Mouse (Mus musculus) heart, postnatal 36 days (tissue): ENCODE measurements around the gene Exd2. TPM values are rescaled to one million over a fixed set of nuclear protein-coding genes. Genes with fewer than 3 reads are reported as not detected.

ENCODE experiments used
- DNase-seq, 2 experiments: peaks; one replicate each; pipeline ENCODE4 v3.0.0; 2021 to 2022
- intact Hi-C: fragments of 180-260 bp; cut with DNase I; formaldehyde crosslinking; loops from one replicate; pipeline ENCODE4 v1.15.1; 2025
- total RNA-seq, 2 experiments: library from RNA; stranded (reverse); gene quantifications; 2 replicates each; pipeline ENCODE4 v1.2.3; 2021

Exd2 gene
- total RNA-seq, 2 experiments from 2014 or later, result 12.8 to 14.4 TPM

DNA sequence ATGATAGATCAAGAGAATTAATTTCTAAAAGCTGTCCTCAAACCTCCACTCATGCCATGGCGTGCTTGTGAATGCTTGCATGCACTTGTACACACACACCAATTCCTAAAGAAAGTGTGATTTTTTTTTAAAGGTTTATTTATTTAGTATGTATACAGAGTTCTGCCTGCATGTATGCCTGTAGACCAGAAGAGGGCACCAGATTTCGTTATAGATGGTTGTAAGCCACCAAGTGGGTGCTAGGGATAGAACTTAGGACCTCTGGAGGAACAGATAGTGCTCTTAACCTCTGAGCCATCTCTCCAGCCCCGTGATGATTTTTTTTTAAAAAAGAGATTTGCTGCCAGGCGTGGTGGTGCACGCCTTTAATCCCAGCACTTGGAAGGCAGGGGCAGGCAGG, 30.4 kb downstream of the Exd2 start:
- no peak for DNase-seq
- intact Hi-C loops, result no loop called here

DNA sequence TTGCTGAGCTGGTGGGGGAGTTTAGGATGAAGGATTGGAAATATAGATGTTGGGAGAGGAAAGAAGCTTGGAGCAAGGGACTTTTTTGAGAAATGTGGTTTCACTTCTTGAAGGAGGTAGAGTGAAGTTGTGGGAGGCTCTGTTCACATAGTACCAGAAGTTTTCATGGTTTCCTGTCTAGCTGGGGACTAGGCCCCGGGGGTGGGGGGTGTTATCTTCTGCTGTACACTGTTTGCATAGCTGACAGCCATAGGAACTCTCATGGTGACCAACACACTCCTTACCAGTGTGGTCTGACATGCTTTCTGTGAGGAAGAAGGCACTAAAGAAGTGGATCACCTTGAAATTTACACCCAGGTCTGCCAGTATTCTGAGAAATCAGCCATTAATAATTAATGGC, 32.8 kb downstream of the Exd2 start:
- DNase-seq, result no peak
- intact Hi-C loops, result loop anchor here (5.0 kb wide), 2 partner anchors 82 to 227 kb away; no protein-coding TSS in a partner anchor

DNA sequence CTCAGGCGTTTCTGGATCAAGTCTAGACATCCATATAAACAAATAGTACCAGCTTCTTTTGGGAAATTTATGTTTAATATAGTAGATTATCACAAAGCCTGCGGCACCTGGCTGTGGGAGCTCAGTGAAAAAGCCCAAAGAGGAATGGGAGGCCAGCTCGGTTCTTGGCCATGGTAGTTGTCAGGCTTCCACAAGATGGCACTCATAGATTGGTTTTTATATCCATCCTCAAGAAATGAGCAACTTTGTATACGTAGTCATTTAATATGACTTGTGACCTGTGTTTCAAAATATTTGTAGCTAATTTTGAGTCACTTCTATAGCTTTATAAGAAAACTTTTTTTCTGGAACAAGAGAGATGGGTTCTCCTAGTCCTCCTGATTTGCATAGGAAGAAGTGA, 35.5 kb downstream of the Exd2 start:
- no peak for DNase-seq
- intact Hi-C loops, result loop anchor here (2.0 to 5.0 kb wide), 3 partner anchors 79 to 224 kb away; no protein-coding TSS in a partner anchor

DNA sequence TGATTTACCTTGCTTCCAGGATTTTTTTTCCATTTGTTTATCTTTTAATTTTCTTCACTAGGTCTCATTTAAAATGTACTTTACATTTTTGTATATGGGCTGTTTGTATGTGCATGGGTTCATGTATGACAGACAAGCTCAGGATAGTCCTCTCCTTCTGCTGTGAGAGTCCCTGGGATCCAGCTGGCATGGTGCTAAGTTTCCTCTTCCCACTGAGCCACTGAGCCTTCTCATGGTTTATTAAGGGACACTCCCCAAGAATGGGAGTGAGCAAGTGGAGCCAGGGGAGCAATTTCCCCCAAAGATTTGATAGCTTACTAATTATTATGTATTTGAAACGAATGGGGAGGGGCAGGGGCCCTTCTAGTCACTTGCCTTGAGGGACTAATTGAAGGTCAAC, 37.6 kb downstream of the Exd2 start:
- intact Hi-C loops, result no loop called here
- no peak for DNase-seq

DNA sequence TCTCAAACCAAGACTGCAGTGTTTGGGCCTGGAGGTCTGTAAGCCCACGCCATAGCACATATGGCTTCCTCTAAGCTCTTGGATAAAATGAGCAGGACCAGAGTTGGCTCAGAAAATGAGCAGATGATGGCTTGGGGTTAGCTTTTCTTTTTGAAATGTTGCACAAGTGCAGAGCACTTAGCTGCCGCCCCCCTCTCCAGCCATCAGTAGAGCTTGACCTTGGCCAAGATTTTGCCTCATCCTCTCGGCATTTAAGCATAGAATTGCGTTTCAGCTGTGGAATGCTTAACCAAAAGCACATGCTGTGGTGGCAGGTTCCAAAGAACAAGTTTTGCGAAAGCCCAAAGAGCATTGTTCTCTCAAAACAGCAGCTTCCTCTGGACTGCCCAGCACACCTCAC, 41.8 kb downstream of the Exd2 start:
- peak; percentile 16 to 23 for DNase-seq
- intact Hi-C loops, result no loop called here

DNA sequence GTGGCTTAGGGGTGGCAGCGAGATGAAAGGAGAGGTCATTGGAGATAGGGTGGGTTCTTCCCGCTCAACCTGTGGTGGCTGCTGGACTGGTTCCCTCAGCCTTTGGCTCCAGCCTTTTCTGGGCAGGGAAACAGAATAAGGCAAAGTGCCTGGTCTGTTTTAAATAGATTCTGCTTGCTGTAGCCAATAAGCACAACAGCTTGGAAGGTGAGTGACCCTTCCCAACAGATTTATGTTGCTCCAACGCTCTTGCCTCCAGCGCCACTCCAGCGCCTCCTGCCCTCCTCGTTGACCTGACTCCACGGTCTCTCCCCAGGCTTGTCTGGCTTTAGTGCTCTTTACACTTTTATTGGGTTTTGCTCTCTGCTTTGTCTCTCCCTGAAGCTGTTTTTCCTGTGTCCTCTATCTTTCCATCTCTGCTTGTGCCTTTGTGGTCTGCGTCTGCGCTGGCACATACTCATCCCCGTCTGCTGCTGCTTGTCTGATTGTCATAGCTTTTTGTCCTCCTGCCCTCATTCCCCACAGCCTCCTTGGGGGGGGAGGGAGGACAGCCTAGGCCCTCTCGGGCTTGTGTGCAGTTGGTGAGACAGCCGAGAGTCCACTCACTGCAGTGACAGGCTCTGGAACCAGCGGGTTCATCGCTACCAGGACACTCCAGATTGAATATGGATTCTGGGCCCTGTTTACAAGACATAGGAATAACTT, 44.3 kb downstream of the Exd2 start:
- intact Hi-C loops, result no loop called here

DNA sequence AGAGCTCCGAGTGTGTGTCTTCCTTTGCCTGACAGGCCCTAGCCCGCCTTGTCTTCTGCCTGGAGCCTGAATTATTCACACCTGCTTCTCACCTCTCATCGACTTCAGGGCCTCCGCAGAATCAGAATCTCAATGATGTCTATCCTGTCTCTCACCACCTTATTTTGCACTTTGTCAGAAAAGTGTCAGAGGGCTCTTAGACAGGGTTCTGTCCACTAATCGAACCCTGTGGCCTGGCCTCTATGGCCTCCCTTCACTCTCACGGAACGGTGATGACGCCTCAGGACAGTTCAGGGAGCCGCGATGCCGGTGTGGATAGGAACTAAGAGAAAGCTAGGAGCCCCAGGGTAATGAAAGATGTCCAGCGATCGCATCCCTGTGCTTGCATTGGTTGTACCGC, 55.1 kb downstream of the Exd2 start, which contains the start of gene Galnt16:
Galnt16 (plus strand) TSS at position 301 of the 400 bp plus-strand sequence.
- intact Hi-C loops, result loop anchor here (2.0 kb wide), 1 partner anchor 59 kb away; no protein-coding TSS in a partner anchor

More for the DNA sequence above, 44.3 kb downstream of the Exd2 start:
- peak; percentile 37 to 42 for DNase-seq

DNA sequence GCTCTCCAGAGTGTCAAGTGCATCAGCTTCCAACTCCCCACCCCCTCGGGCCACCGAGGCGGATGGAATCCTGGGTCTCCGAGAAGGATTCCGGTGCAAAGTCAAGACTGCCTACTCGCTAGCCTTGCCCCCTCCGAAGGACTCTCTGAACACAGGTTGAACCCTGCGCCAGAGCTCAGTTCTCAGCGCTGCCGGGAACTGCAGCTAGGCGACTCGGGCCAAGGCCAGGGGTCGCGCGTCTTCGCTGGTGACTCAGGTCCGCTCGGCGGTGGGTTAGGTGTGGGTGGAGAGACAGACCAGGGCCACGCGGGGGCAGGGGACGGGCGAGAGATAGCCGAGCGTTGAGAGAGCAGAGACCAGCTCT, 55.5 kb downstream of the Exd2 start:
- no peak for DNase-seq
- intact Hi-C loops, result loop anchor here (2.0 kb wide), 1 partner anchor 58 kb away; no protein-coding TSS in a partner anchor

More for the DNA sequence above, 55.1 kb downstream of the Exd2 start, which contains the start of gene Galnt16:
- no peak for DNase-seq

DNA sequence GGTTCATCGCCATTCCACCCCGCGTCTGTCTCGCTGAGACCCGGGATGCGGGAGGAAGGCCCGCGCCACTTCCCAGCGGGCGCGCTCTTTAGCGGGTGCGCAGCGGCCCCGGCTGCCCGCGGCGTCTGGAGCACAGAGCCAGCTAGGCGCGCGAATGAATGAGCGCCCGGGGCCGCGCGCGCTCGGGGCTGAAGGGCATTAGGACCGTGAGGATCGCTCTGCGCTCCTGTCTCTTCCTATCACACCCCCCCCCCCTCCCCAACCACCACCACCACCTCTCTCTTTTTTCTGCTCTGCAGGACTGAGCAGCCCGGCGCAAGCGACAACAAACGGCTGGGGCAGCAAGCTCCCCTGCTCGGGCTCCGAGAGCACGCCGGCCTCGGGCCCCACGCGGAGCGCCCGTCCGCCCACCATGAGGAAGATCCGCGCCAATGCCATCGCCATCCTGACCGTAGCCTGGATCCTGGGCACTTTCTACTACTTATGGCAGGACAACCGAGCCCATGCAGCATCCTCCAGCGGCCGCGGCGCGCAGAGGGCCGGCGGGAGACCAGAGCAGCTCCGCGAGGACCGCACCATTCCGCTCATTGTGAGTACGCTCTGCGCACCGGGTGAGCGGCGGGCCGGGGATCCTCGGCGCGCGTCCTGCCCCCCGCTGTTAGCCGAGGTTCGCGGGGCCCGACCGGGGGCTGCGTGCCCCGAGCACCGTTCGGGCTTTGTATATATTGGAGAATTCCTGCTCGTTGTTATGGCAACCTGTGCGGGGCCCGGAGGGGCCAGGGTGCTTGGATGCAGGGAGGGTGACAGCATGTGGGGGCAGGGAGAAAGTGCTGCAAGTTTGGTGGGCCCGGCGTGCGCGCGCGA, 56.1 kb downstream of the Exd2 start:
- intact Hi-C loops, result loop anchor here (2.0 kb wide), 1 partner anchor 58 kb away; no protein-coding TSS in a partner anchor

DNA sequence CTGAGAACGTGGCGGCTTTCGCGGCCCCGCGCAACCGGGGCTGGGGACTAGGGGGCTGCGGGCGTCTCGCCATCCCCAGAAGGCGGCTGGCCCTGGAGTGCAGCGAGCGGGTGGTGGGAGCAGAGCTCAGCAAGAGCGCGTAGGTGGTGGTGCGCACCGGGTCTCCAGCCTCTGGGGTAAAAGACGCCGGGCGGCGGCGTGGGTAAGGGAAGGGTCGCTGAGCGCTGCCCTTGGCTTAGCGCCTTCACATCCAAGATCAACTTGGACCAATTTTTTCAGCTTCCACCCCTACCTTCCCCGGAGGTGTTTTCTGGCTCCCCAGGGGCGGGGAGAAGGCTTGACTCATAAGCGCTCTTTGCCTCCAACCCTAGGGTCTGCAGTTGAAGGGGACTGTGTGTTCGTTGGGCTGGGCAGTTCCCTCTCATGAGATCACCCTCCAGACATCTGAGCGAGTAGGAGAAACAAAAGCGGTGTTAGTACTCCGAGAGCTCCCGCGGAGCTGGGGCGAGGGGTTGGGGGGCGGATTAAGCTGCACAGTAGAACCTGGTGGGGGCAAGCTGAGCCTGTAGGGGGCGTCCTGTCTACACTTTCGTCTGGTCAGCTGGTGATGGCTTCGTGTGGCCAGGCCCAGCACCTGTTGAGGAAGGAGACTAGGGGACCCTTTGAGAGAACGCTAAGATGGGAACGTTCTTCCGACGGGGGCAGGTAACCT, 56.9 kb downstream of the Exd2 start:
- intact Hi-C loops, result loop anchor here (2.0 kb wide), 1 partner anchor 57 kb away; no protein-coding TSS in a partner anchor
- DNase-seq, result peak; percentile 28 to 41

More for the DNA sequence above, 56.1 kb downstream of the Exd2 start:
- no peak for DNase-seq

DNA sequence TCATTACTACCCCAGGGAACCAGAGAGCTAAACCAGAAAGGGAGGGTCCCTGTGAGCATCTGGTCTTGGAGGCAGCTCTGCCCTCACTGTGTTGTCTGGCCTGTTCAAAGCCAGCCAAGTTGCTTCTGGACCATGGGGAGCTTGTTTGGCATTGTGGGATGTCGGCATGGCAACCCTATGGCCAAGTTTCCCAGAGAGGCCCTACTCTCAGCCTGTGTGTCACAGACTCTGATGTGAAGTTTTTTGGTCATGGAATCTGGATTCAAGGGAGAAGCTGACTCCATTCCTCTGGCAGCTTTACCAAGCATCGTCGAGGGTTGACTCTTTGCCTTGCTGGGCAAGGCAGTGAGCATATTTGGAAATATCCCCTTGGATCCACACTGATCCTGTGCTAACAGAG, 59.1 kb downstream of the Exd2 start:
- peak; percentile 33 to 52 for DNase-seq
- intact Hi-C loops, result no loop called here

DNA sequence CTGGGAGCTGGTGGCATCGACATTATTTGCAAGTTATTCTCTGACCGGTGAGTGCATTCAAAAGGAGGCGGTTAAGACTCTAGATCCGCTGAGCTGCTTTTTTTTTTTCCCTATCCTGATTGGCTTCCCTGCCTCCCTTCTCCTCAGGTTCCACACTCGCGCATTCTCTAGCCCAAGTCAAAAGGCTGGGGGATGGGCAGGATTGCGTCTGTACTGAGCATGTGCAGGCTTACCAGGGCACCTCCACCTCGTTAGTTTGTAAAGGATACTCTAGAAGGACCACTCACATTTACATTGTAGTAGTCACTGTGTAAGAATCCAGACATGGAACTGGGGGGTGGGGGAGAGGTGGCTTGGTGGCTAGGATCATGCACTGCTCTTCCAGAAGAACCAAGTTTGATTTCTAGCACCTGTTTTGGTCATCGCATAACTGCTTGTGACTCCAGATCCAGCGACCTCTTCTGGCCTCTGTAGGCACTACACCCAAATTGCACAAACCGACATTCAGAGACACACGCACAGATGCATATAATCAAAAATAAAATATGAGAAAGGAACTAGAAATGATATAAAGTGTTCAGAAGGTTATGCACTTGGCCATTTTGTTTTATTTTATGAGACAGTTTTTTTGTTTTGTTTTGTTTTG, 61.5 kb downstream of the Exd2 start:
- no peak for DNase-seq
- intact Hi-C loops, result no loop called here

DNA sequence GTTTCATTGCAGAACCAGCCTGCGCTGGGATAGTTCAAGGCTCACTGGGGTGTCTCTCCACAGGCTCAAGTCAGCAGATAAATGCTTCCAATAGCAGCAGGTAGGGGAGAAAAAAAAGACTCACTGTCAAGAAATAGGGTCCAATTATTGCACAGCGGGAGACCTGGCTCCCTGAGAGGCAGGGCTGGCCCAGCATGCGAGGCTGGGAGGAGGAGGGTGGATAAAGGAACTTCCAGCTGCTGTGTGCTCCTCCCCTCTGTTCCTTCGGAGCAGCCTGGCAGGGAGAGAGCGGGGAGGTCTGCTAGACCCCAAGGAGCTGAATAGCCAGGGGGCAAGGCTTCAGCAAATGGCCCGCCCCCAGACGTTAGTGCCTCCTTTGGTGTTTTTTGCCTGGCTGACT, 62.6 kb downstream of the Exd2 start:
- no peak for DNase-seq
- intact Hi-C loops, result no loop called here

DNA sequence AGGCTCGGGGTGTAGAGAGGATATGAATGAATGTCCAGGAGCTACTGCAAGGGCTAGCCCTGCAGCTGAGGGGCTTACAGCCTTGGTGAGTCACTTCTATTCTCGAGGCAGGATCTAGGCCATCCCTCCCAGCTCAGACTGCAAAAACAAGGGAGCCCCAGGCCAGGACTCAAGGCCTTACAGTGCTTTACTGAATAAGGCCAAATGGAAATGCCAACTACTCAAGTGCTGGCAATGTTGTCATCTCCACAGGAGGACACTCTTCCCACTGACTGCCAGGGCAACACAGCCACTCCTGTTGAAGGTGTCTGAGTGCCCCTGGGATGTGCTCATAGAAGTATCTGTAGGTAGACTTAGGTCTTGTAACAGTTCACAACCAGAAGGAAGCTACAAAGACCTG, 63.6 kb downstream of the Exd2 start:
- DNase-seq, result no peak
- intact Hi-C loops, result no loop called here

DNA sequence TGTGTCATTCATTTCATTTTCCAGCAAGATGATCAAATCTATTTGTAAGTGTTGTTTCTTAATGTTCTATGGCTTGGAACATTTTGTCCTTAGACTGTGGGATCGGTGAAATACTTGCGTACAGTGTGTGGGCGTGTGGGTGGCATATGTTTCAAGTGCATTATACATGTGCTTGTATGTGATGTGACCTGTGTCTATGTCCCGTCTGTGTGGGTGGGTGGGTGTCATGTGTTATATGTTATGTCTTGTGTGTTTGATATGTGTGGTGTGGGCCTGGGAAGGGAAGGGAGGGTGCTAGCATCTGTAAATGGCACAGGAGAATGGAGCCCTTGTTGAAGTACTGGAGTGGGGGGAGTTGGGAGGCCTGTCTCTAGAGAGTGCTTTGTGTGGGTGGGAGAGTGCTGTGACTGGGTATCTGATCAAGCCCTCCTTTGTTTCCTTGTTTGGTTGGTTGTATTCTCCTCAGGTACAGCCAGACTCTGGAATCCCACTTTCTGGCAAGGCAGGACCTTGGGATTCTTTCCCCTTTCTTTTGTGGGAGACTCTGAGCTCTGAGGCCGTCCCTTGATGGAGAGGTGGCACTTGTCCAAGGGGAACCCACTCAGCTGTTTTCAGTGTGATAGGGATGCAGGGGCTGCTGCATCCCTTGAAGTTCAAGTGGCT, 65.0 kb downstream of the Exd2 start:
- no peak for DNase-seq

DNA sequence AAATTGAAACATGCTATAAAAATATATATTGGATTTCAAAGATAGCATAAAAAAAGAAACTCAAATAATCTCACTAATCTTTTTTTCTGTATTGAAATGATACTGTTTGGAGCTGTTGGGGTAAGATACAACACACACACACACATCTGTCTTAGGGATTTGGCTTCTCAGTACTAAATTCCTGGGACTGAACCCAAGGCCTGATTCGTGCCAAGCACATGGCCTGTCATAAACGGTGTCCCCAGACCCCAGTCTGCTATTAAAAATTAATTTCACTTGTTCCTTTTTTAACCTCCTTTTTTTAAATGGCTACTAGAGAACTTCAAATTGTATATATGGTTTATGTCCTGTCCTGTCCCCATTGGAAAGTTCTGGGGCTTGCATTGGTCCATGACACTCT, 67.2 kb downstream of the Exd2 start:
- intact Hi-C loops, result no loop called here
- DNase-seq, result peak in 1 of 2 experiments; percentile 37

More for the DNA sequence above, 65.0 kb downstream of the Exd2 start:
- intact Hi-C loops, result no loop called here

DNA sequence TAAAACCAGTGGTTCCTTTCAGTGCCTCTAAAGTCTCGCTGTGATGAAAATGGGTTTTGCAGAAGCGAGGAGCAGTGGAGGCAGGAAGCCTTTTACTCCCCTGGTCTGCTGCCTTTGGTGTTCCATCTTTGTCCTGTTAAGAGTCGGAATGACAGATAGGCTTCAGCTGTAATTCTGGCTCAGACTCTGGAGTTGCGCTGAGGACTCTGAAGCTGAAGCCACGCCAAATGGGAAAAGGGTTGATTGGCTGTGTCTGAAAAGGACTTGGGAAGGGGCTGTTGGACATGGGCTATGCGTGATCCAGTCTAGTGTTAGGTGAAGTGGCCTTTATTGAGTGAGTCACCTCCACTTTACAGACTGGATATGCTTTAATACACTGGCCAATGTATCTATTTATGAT, 67.7 kb downstream of the Exd2 start:
- DNase-seq, result peak in 1 of 2 experiments; percentile 31
- intact Hi-C loops, result no loop called here

DNA sequence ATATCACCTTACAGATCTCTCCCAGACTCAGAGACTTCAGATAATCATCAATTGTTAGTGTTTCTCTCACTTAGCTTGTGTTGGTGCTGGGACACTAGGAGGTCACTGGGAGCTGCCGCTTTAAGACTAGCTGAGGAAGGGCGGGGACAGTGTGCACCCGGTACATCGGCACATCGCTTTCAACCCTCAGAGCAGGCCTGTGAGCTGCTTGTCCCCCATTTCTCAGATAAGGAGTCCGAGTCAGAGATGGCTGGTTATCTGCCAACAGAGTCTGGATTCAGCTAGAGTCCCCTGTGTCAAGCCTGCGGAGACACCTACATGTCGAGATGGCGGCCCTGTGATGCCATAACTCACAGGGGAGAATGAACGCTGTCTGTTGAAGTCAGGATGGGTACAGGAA, 68.7 kb downstream of the Exd2 start:
- intact Hi-C loops, result no loop called here
- DNase-seq, result no peak

DNA sequence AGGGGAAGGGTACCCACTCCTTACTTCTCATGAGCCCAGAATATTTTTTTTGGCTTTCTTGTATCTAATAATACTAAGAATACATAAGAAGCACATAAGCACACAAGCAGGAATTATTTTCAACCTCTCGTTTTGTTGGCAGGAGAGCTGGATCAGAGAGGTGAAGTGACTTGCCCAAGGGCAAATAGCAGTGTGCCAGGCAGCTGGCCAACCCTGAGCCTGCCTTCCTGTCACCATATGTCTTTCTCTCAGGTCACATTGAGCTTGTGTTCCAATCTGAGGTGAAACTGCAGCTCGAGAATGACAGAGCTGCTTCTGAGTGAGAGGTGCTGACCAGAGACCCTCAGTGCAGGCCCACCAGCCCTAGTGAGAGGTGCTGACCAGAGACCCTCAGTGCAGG, 71.0 kb downstream of the Exd2 start:
- no peak for DNase-seq
- intact Hi-C loops, result no loop called here

DNA sequence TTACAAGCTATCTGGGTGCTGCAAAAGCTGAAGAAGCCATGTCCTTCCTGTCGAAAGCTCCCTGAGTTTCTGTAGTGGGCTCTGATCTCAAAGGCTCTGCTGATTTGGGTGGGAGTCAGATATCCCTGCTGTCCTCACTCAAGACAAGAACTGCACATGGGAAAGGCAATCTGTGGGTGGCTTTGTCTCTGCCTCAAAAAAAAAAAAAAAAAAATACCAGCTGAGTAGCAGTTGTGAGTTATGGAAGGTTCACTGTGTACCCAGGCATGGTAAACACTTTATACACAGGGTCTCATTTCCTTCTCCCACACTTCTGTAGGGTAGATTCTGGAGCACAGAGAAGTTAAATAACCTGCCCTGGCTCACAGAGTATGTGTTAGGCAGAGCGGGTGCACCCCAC, 74.4 kb downstream of the Exd2 start:
- DNase-seq, result no peak
- intact Hi-C loops, result no loop called here
